Mouse (Mus musculus) lung, embryonic 15.5 days (tissue): ENCODE data around the gene Shank1. TPM values are rescaled to one million over a fixed set of nuclear protein-coding genes. Genes with fewer than 3 reads are reported as not detected.

Source experiments
- ATAC-seq: fragments of 200-750 bp; cut with Nextera tagmentation; 2 replicates; pipeline ENCODE4 v1.8.0; 2017; ENCODE audit warnings: moderate number of reproducible peaks, borderline replicate concordance; ENCODE audit not compliant: low FRiP score, low TSS enrichment; ENCODE audit errors: extremely low read depth
- H3K27ac ChIP-seq: fragments of 300-500 bp; sonication (generic); 2 replicates; pipeline ENCODE4 v1.5.1; 2015; ENCODE audit warnings: moderate library complexity, mild to moderate bottlenecking, inconsistent platforms
- H3K27me3 ChIP-seq: fragments of 300-500 bp; sonication (generic); 2 replicates; pipeline ENCODE4 v1.6.1; 2015; ENCODE audit warnings: inconsistent platforms
- H3K36me3 ChIP-seq: fragments of 300-500 bp; sonication (generic); 2 replicates; pipeline ENCODE4 v1.6.1; 2015; ENCODE audit warnings: inconsistent platforms
- H3K4me1 ChIP-seq: fragments of 300-500 bp; sonication (generic); 2 replicates; pipeline ENCODE4 v1.6.1; 2015; ENCODE audit warnings: inconsistent platforms
- H3K4me2 ChIP-seq: fragments of 300-500 bp; sonication (generic); 2 replicates; pipeline ENCODE4 v1.6.1; 2015; ENCODE audit warnings: inconsistent platforms, mild to moderate bottlenecking, moderate library complexity
- H3K4me3 ChIP-seq: fragments of 300-500 bp; sonication (generic); 2 replicates; pipeline ENCODE4 v1.5.1; 2015; ENCODE audit warnings: mild to moderate bottlenecking, inconsistent platforms
- H3K9ac ChIP-seq: fragments of 300-500 bp; sonication (generic); 2 replicates; pipeline ENCODE4 v1.6.1; 2015; ENCODE audit warnings: inconsistent platforms
- H3K9me3 ChIP-seq: fragments of 300-500 bp; sonication (generic); 2 replicates; pipeline ENCODE4 v1.6.1; 2016; ENCODE audit warnings: inconsistent platforms
- WGBS: fragments of 180-500 bp; shearing (Covaris S2); methylation state at CpG from one replicate; pipeline ENCODE4 v1.1.7; 2015; 5-methylcytosine and 5-hydroxymethylcytosine counted together
- polyA plus RNA-seq: library from polyadenylated mRNA; unstranded; fragments of >200 nt; fragmentation: Nextera tagmentation; extraction: Ambion mirVana; gene quantifications from 2 replicates; pipeline ENCODE4 v1.2.1, GENCODE M21; 2015

The Shank1 gene
- polyA plus RNA-seq, 1 experiment from 2014 or later: 1.1 TPM

GRCm38 (mm10) chr7:44350957-44351711 is 41.1 kb downstream of the Shank1 start:
- H3K36me3 ChIP-seq: no peaks in the 10 kb centered on the region
- H3K9ac ChIP-seq: peak overlapping the region; percentile 36
- H3K4me2 ChIP-seq: peak overlapping the region; percentile 63
- peak overlapping the region; percentile 28 for H3K4me3 ChIP-seq
- WGBS: 5% methylated on average over 25 of the region's 25 CpGs
- peaks cover 71% of the 10 kb centered on the region for H3K27me3 ChIP-seq
- H3K27ac ChIP-seq: no peak overlapping the region
- no peaks in the 10 kb centered on the region for H3K9me3 ChIP-seq
- peaks cover 31% of the 10 kb centered on the region for H3K4me1 ChIP-seq
- ATAC-seq: peak; percentile 46

GRCm38 (mm10) chr7:44351881-44352749 is 42.1 kb downstream of the Shank1 start:
- Histone ChIP-seq H3K4me3 (0 out of 2 replicates have a peak overlapping the region, but pooled peaks have one; percentile 6), H3K36me3 (no peaks in the 10 kb centered on the region), H3K4me2 (peak overlapping the region; percentile 63; the same call in 1 of the 2 replicates), H3K9me3 (no peaks in the 10 kb centered on the region), H3K27me3 (peaks cover 81% of the 10 kb centered on the region), H3K27ac (no peak overlapping the region), H3K9ac (no peak overlapping the region), H3K4me1 (peaks cover 38% of the 10 kb centered on the region)
- 4% methylated on average over 65 of the region's 71 CpGs for WGBS
- ATAC-seq: no peak

- Histone ChIP-seq H3K4me3 (peak overlapping the region; percentile 6), H3K9me3 (no peaks in the 10 kb centered on the region), H3K36me3 (no peaks in the 10 kb centered on the region), H3K27me3 (peaks cover 89% of the 10 kb centered on the region), H3K27ac (no peak overlapping the region), H3K9ac (no peak overlapping the region), H3K4me2 (peak overlapping the region; percentile 30), H3K4me1 (peaks cover 44% of the 10 kb centered on the region)
- no peak for ATAC-seq
- WGBS: 2% methylated on average over 55 of the region's 71 CpGs
These were observed 42.9 kb downstream of the Shank1 start for GRCm38 (mm10) chr7:44352750-44353600.

- Histone ChIP-seq H3K4me3 (0 out of 2 replicates have a peak overlapping the region, but pooled peaks have one; percentile 6), H3K9ac (no peak overlapping the region), H3K9me3 (no peaks in the 10 kb centered on the region), H3K27me3 (peaks cover 88% of the 10 kb centered on the region), H3K4me2 (peak overlapping the region; percentile 30), H3K36me3 (no peaks in the 10 kb centered on the region), H3K27ac (no peak overlapping the region), H3K4me1 (peaks cover 44% of the 10 kb centered on the region)
- no peak for ATAC-seq
- 3% methylated on average over 30 of the region's 35 CpGs for WGBS
These were observed 43.7 kb downstream of the Shank1 start for GRCm38 (mm10) chr7:44353601-44354340.

- H3K4me2 ChIP-seq: no peak overlapping the region
- H3K36me3 ChIP-seq: no peaks in the 10 kb centered on the region
- no peak overlapping the region for H3K9ac ChIP-seq
- peaks cover 89% of the 10 kb centered on the region for H3K27me3 ChIP-seq
- no peak overlapping the region for H3K4me3 ChIP-seq
- peaks cover 55% of the 10 kb centered on the region for H3K4me1 ChIP-seq
- 72% methylated on average over 6 of the region's 6 CpGs for WGBS
- no peak for ATAC-seq
- no peak overlapping the region for H3K27ac ChIP-seq
- no peaks in the 10 kb centered on the region for H3K9me3 ChIP-seq
These were observed 45.4 kb downstream of the Shank1 start for GRCm38 (mm10) chr7:44355411-44355810.

GRCm38 (mm10) chr7:44356590-44357481 is 46.8 kb downstream of the Shank1 start:
- peaks cover 50% of the 10 kb centered on the region for H3K4me1 ChIP-seq
- no peak overlapping the region for H3K27ac ChIP-seq
- peaks cover 87% of the 10 kb centered on the region for H3K27me3 ChIP-seq
- peak overlapping the region; percentile 45 for H3K4me2 ChIP-seq
- peak overlapping the region; percentile 26 for H3K4me3 ChIP-seq
- no peaks in the 10 kb centered on the region for H3K9me3 ChIP-seq
- no peaks in the 10 kb centered on the region for H3K36me3 ChIP-seq
- no peak for ATAC-seq
- peak overlapping the region; percentile 20; the same call in 1 of the 2 replicates for H3K9ac ChIP-seq
- WGBS: 2% methylated on average over 35 of the region's 35 CpGs

- peaks cover 87% of the 10 kb centered on the region for H3K27me3 ChIP-seq
- WGBS: 14% methylated on average over 9 of the region's 10 CpGs
- H3K4me3 ChIP-seq: peak overlapping the region; percentile 26
- ATAC-seq: no peak
- H3K9ac ChIP-seq: peak overlapping the region; percentile 20; the same call in 1 of the 2 replicates
- peaks cover 44% of the 10 kb centered on the region for H3K4me1 ChIP-seq
- H3K36me3 ChIP-seq: no peaks in the 10 kb centered on the region
- peak overlapping the region; percentile 45 for H3K4me2 ChIP-seq
- peak overlapping the region; percentile 79 for H3K27ac ChIP-seq
- H3K9me3 ChIP-seq: no peaks in the 10 kb centered on the region
These were observed 47.5 kb downstream of the Shank1 start for GRCm38 (mm10) chr7:44357531-44357930.

- Histone ChIP-seq H3K4me3 (peak overlapping the region; percentile 26; the same call in 1 of the 2 replicates), H3K27ac (peak overlapping the region; percentile 79), H3K36me3 (no peaks in the 10 kb centered on the region), H3K9ac (no peak overlapping the region), H3K9me3 (no peaks in the 10 kb centered on the region), H3K27me3 (peaks cover 85% of the 10 kb centered on the region), H3K4me2 (peak overlapping the region; percentile 45), H3K4me1 (peaks cover 39% of the 10 kb centered on the region)
- peak; percentile 12; the same call in 1 of the 2 replicates for ATAC-seq
- 10% methylated on average over 5 of the region's 5 CpGs for WGBS
These were observed 48.0 kb downstream of the Shank1 start for GRCm38 (mm10) chr7:44358012-44358411.

- H3K4me2 ChIP-seq: peak overlapping the region; percentile 73
- H3K36me3 ChIP-seq: no peaks in the 10 kb centered on the region
- no peak for ATAC-seq
- peaks cover 30% of the 10 kb centered on the region for H3K4me1 ChIP-seq
- H3K27ac ChIP-seq: peak overlapping the region; percentile 65
- H3K9ac ChIP-seq: peak overlapping the region; percentile 48
- WGBS: 7% methylated on average over 23 of the region's 26 CpGs
- H3K4me3 ChIP-seq: peak overlapping the region; percentile 43
- H3K9me3 ChIP-seq: no peaks in the 10 kb centered on the region
- peaks cover 74% of the 10 kb centered on the region for H3K27me3 ChIP-seq
These were observed 49.0 kb downstream of the Shank1 start for GRCm38 (mm10) chr7:44358886-44359654.
